Mouse (Mus musculus): Measurements from ENCODE around the gene Lgi1. TPM values are rescaled to one million over a fixed set of nuclear protein-coding genes. Genes with fewer than 3 reads are reported as not detected.

The Lgi1 gene
- total RNA-seq, 2 experiments from 2014 or later, result 1.7 to 12.1 TPM

- Histone ChIP-seq H3K27ac (no peak overlapping the region), H3K4me3 (no peak overlapping the region)
- DNase-seq, result no peak
- no peak for TF ChIP-seq CTCF (IDR thresholded peaks at IDR 0.05)
- intact Hi-C loops (cut with DNase I), result no loop called here
Observed at GRCm38 (mm10) chr19:38337332-38337731, 73.0 kb downstream of the Lgi1 start.

DNA sequence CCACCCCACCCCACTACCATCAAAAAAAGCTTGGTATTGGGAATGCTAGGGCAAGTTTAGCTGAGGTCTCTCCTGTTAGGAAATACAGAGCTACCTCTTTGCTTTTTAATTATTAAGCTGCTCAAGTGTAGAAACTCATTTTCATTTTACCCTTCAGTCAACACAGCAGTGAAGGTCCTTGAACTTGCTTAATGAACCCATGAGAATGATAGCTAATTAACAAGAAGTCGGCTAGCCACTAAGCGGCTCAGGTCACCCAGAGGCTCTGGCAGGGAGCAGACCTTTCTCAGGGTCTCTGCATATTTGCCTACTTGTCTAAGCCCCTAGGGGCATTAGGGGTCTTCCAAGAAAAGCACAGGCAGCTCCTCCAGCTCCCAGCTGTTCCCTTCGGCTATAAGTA, 75.4 kb downstream of the Lgi1 start:
- Histone ChIP-seq H3K4me3 (no peak overlapping the region), H3K27ac (no peak overlapping the region)
- intact Hi-C loops (cut with DNase I), result no loop called here
- no peak for TF ChIP-seq CTCF (IDR thresholded peaks at IDR 0.05)
- DNase-seq, result no peak

- intact Hi-C loops (cut with DNase I), result no loop called here
- DNase-seq, result no peak
- TF ChIP-seq CTCF (IDR thresholded peaks at IDR 0.05), result no peak
- no peak overlapping the region for H3K4me3 ChIP-seq
- H3K27ac ChIP-seq, result no peak overlapping the region
Observed at GRCm38 (mm10) chr19:38343246-38343645, 78.9 kb downstream of the Lgi1 start.

- intact Hi-C loops (cut with DNase I), result no loop called here
- H3K27ac ChIP-seq, result no peak overlapping the region
- no peak for TF ChIP-seq CTCF (IDR thresholded peaks at IDR 0.05)
- no peak overlapping the region for H3K4me3 ChIP-seq
- DNase-seq, result no peak
Observed at GRCm38 (mm10) chr19:38348271-38349012, 84.1 kb downstream of the Lgi1 start.

DNA sequence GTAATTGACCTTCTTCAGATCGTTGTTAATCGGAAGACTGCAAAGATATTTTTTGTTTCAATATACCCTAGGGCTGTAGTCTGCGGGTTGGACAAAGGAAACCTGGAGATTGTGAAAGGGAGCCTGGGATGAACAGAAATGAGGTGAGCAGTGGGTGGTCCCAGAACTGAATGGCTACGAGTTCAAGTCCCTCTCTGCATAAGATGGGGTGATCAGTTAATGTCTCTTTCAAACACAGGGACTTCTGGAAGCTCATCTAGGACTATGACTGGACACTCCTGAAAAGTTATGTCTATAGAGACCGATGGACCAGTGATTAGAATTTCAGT, 84.6 kb downstream of the Lgi1 start:
- no peak overlapping the region for H3K4me3 ChIP-seq
- H3K27ac ChIP-seq, result no peak overlapping the region
- intact Hi-C loops (cut with DNase I), result no loop called here
- no peak for DNase-seq
- no peak for TF ChIP-seq CTCF (IDR thresholded peaks at IDR 0.05)

GRCm38 (mm10) chr19:38351202-38351601, 86.9 kb downstream of the Lgi1 start:
- H3K27ac ChIP-seq, result no peak overlapping the region
- TF ChIP-seq CTCF (IDR thresholded peaks at IDR 0.05), result no peak
- no peak overlapping the region for H3K4me3 ChIP-seq
- intact Hi-C loops (cut with DNase I), result no loop called here
- DNase-seq, result no peak

GRCm38 (mm10) chr19:38351728-38352127, 87.4 kb downstream of the Lgi1 start:
- DNase-seq, result no peak
- Histone ChIP-seq H3K27ac (no peak overlapping the region), H3K4me3 (no peak overlapping the region)
- intact Hi-C loops (cut with DNase I), result loop anchor here (1.0 kb wide), 2 partner anchors 101 to 397 kb away; no protein-coding TSS in a partner anchor
- TF ChIP-seq CTCF (IDR thresholded peaks at IDR 0.05), result no peak

DNA sequence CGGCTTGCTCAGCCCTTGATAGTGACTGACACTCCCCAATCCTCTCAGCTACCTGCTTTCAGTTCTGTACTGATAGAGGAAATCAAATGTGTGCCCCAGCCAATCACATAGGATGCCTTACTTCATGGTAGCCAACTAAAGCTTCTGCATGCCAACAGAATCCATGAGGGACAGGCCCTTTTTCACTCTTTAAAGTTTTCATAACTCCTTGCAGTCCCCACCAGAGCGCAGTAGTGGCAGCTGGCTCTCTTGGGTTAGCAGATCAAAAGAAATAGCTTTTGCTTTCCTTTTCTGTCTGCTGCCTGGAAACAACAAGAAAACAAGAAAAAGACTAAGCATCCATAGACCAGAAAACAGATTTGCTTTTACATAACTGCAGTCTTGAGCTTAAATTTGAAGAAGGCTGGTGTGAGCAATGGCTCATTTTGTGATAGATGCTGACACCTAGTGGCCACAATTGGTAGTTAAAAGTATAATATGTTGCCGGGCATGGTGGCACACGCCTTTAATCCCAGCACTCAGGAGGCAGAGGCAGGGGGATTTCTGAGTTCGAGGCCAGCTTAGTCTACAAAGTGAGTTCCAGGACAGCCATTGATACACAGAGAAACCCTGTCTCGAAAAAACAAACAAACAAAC, 88.3 kb downstream of the Lgi1 start:
- Histone ChIP-seq H3K27ac (no peak overlapping the region), H3K4me3 (no peak overlapping the region)
- intact Hi-C loops (cut with DNase I), result loop anchor here (1.0 kb wide), 2 partner anchors 102 to 398 kb away; no protein-coding TSS in a partner anchor
- DNase-seq, result no peak
- TF ChIP-seq CTCF (IDR thresholded peaks at IDR 0.05), result peak; percentile 66

- Histone ChIP-seq H3K27ac (no peak overlapping the region), H3K4me3 (no peak overlapping the region)
- no peak for DNase-seq
- no peak for TF ChIP-seq CTCF (IDR thresholded peaks at IDR 0.05)
- intact Hi-C loops (cut with DNase I), result no loop called here
Observed at GRCm38 (mm10) chr19:38354279-38354678, 89.9 kb downstream of the Lgi1 start.

- TF ChIP-seq CTCF (IDR thresholded peaks at IDR 0.05), result no peak
- no peak overlapping the region for H3K27ac ChIP-seq
- no peak overlapping the region for H3K4me3 ChIP-seq
- intact Hi-C loops (cut with DNase I), result no loop called here
- DNase-seq, result no peak
Observed at GRCm38 (mm10) chr19:38354819-38355360, 90.6 kb downstream of the Lgi1 start.

DNA sequence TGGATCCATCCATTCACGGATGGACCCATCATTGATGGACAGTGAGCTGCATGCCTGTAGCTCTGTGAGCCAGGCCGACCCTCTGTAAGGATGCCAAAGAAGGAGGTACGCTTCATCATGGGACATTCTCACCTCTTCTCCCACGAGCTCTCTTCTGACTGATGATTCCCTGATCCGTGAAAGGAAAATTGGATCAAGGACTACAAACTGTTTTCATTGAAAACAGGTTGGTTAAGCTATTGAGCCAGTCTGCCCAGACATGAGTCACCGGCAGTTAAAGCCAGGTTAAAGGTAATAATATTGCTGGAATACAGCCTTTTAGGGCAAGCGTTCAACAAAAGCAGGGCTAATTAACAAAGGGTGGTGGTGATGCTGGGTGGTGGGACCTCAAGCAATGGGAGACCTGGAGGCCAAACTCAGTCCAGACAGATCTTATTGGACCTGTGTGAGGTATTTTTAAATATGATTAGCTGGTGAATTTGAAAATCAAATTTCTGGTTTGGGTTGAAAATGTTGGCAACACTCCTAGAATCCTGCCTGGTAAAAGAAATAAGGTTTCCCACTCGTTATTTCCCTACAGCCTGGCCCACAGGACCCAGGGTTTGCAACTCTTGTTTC, 92.0 kb downstream of the Lgi1 start:
- TF ChIP-seq CTCF (IDR thresholded peaks at IDR 0.05), result no peak
- Histone ChIP-seq H3K4me3 (no peak overlapping the region), H3K27ac (no peak overlapping the region)
- intact Hi-C loops (cut with DNase I), result no loop called here
- DNase-seq, result no peak

DNA sequence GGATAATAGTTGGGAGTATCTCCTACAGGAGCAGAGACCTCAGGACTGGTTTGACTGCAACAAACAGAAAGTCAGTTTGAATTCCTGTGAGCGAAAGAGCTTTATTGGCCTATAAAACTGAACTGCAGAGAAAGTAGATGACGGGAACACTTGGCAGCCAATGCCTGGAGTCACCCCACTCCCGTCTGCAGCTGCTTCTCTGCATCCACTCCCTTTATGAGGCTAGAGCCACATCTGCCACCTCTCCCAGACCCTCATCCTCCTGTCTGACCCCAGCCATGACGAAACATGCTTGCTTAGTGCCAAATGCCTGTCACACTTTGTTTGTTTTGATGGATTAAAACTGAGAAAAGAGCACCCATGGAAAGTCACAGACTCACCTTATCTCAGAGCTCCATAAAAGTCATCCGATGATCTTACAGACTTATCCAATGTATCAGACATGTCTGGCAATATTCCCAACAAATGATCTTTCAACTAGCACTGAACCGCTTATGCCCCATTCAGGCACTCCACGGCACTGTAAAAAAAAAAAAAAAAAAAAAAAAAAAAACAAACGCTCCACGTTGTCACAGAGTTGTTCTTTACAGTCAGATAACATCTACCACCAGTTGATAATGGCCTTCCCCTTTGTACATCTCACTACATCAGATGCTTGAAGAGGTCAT, 93.8 kb downstream of the Lgi1 start:
- intact Hi-C loops (cut with DNase I), result no loop called here
- DNase-seq, result no peak
- no peak overlapping the region for H3K4me3 ChIP-seq
- TF ChIP-seq CTCF (IDR thresholded peaks at IDR 0.05), result no peak
- no peak overlapping the region for H3K27ac ChIP-seq

- intact Hi-C loops (cut with DNase I), result no loop called here
- Histone ChIP-seq H3K27ac (no peak overlapping the region), H3K4me3 (no peak overlapping the region)
- no peak for DNase-seq
- TF ChIP-seq CTCF (IDR thresholded peaks at IDR 0.05), result no peak
Observed at GRCm38 (mm10) chr19:38359287-38359686, 95.0 kb downstream of the Lgi1 start.

Other genes starting within 250 kb of the Lgi1 start
- 1 to 10 TPM; 4.7 to 6.4 TPM for gene Myof, start 221.0 kb upstream of the Lgi1 start, total RNA-seq (2021)
- not detected for gene Cep55, start 209.5 kb upstream of the Lgi1 start, total RNA-seq (2021)
- not detected for gene Ffar4, start 167.5 kb upstream of the Lgi1 start, total RNA-seq (2021)
- 1 to 10 TPM; 1.1 to 1.7 TPM for gene Rbp4, start 139.3 kb upstream of the Lgi1 start, total RNA-seq (2021)
- gene Pde6c, start 131.8 kb upstream of the Lgi1 start, total RNA-seq (2021), result not detected
- gene Fra10ac1, start 40.4 kb upstream of the Lgi1 start, total RNA-seq (2021), result 10 to 100 TPM; 10.5 to 15.7 TPM
- 1 to 10 TPM; 1.5 to 1.7 TPM for gene Slc35g1, start 131.4 kb downstream of the Lgi1 start, total RNA-seq (2021)
- 1 to 10 TPM; 5.1 to 8.5 TPM for gene Plce1, start 216.6 kb downstream of the Lgi1 start, total RNA-seq (2021)

All from gastrocnemius, adult 2 months (tissue).